Mouse (Mus musculus) limb, embryonic 12.5 days (tissue): ENCODE results near the gene Vmn2r27. TPM values are rescaled to one million over a fixed set of nuclear protein-coding genes. Genes with fewer than 3 reads are reported as not detected.
A peak's percentile ranks its signal among the peaks of the same experiment; 100 is the strongest.

Experiments
- ATAC-seq: fragments of 200-750 bp; cut with Nextera tagmentation; 2 replicates; pipeline ENCODE4 v1.8.0; 2017; ENCODE audit warnings: low read depth, moderate TSS enrichment; ENCODE audit not compliant: insufficient number of reproducible peaks, insufficient read depth, low FRiP score, low TSS enrichment
- H3K27ac ChIP-seq: fragments of 300-500 bp; sonication (generic); 2 replicates; pipeline ENCODE4 v1.5.1; 2016; ENCODE audit warnings: mild to moderate bottlenecking, moderate library complexity
- H3K27me3 ChIP-seq: fragments of 300-500 bp; sonication (generic); 2 replicates; pipeline ENCODE4 v1.6.1; 2016; ENCODE audit warnings: mild to moderate bottlenecking, moderate library complexity
- H3K36me3 ChIP-seq: fragments of 300-500 bp; sonication (generic); 2 replicates; pipeline ENCODE4 v1.6.1; 2016; ENCODE audit warnings: mild to moderate bottlenecking, moderate library complexity
- H3K4me1 ChIP-seq: fragments of 300-500 bp; sonication (generic); replicated peaks from 2 replicates; pipeline ENCODE4 v1.6.1; 2016
- H3K4me2 ChIP-seq: fragments of 300-500 bp; sonication (generic); 2 replicates; pipeline ENCODE4 v1.6.1; 2016; ENCODE audit warnings: mild to moderate bottlenecking, moderate library complexity
- H3K4me3 ChIP-seq: fragments of 300-500 bp; sonication (generic); replicated peaks from 2 replicates; pipeline ENCODE4 v1.5.1; 2016; ENCODE audit warnings: mild to moderate bottlenecking
- H3K9ac ChIP-seq: fragments of 300-500 bp; sonication (generic); replicated peaks from 2 replicates; pipeline ENCODE4 v1.6.1; 2016; ENCODE audit warnings: mild to moderate bottlenecking, moderate library complexity
- H3K9me3 ChIP-seq: fragments of 300-500 bp; sonication (generic); 2 replicates; pipeline ENCODE4 v1.6.1; 2016; ENCODE audit warnings: mild to moderate bottlenecking, moderate library complexity
- WGBS: fragments of 180-500 bp; shearing (Covaris S2); methylation state at CpG from one replicate; pipeline ENCODE4 v1.1.7; 2016; 5-methylcytosine and 5-hydroxymethylcytosine counted together
- polyA plus RNA-seq: library from polyadenylated mRNA; unstranded; fragments of >200 nt; fragmentation: Nextera tagmentation; extraction: Ambion mirVana; gene quantifications from 2 replicates; pipeline ENCODE4 v1.2.1, GENCODE M21; 2016

Gene Vmn2r27
- polyA plus RNA-seq, result not detected in 2 replicates

DNA sequence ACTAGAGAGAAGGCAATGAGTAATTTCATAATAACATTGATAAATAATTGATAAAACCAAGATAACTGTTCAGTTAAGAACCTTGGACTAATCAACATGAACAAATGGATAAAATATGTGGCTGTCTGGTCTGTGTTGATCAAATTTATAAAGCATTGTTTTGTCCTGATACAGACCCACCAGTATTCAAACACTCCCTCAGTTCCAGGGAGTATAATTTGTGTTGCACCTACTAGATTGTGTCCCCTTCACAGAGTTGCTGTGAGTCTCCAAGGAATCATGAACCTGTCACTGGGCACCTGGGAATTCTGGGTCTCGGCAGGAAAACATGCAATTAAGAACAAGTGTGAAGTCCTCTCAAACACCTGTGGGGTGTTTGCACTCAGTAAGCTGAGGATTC, at the start of gene Vmn2r27:
TSS of gene Vmn2r27 (minus strand) at position 101 of the 400 bp plus-strand sequence.
- no peak for ATAC-seq
- 66% methylated on average over 1 of the region's 1 CpGs for WGBS
- no peak within 1 kb of the TSS for H3K27ac ChIP-seq
- no peaks in the 10 kb centered on the region for H3K9me3 ChIP-seq
- no peak within 1 kb of the TSS for H3K4me3 ChIP-seq
- no peaks in the 10 kb centered on the region for H3K4me1 ChIP-seq
- H3K4me2 ChIP-seq, result no peak within 1 kb of the TSS
- H3K36me3 ChIP-seq, result no peaks in the 10 kb centered on the region
- no peaks in the 10 kb centered on the region for H3K27me3 ChIP-seq
- H3K9ac ChIP-seq, result no peak within 1 kb of the TSS

DNA sequence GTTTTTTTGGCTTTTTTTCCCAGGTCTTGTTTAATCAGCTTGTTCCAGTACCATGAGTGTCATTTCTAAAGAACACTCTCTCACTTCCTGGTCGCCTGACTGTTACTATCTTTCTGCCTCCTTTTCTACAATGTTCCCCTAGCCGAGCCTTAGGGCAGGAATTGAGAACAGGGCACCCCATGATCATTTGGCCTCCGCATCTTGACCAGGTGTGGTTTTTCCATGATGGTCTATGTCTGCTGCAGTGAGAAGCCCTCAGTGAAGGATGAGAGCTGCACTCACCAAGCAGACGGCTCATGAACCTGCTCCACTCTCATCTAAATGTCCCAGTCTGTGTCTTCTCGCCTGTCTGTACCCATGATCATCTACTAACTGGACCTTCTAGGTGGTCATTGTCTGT, 46.6 kb upstream of the Vmn2r27 start:
- H3K4me3 ChIP-seq, result no peak overlapping the region
- ATAC-seq, result no peak
- H3K27me3 ChIP-seq, result no peaks in the 10 kb centered on the region
- WGBS, result 80% methylated on average over 5 of the region's 5 CpGs
- no peak overlapping the region for H3K4me2 ChIP-seq
- H3K27ac ChIP-seq, result no peak overlapping the region
- H3K9ac ChIP-seq, result no peak overlapping the region
- H3K9me3 ChIP-seq, result no peaks in the 10 kb centered on the region
- no peaks in the 10 kb centered on the region for H3K36me3 ChIP-seq
- no peaks in the 10 kb centered on the region for H3K4me1 ChIP-seq

DNA sequence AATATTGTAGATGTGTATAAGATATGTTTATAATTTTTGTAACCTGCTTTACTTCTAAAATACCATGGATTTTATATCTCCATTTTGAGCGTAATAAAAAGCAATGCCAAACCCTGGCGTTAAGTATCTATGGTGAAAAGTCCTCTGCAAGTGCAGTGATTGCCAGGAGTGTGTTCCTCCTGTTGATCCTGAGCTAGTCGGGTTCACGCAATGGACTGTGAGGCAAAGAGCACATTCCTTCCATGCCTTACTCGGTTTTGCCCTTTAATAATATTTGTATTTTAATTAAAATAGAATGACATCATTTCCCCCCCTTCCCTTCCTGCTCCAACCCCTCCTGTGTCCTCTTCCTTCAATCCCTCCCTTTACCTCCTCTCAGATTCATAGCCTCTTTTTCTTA, 46.0 kb upstream of the Vmn2r27 start:
- Histone ChIP-seq H3K4me1 (no peaks in the 10 kb centered on the region), H3K9ac (no peak overlapping the region), H3K4me3 (no peak overlapping the region), H3K27ac (no peak overlapping the region), H3K27me3 (no peaks in the 10 kb centered on the region), H3K36me3 (no peaks in the 10 kb centered on the region), H3K4me2 (no peak overlapping the region), H3K9me3 (no peaks in the 10 kb centered on the region)
- ATAC-seq, result no peak
- WGBS, result 81% methylated on average over 5 of the region's 5 CpGs

DNA sequence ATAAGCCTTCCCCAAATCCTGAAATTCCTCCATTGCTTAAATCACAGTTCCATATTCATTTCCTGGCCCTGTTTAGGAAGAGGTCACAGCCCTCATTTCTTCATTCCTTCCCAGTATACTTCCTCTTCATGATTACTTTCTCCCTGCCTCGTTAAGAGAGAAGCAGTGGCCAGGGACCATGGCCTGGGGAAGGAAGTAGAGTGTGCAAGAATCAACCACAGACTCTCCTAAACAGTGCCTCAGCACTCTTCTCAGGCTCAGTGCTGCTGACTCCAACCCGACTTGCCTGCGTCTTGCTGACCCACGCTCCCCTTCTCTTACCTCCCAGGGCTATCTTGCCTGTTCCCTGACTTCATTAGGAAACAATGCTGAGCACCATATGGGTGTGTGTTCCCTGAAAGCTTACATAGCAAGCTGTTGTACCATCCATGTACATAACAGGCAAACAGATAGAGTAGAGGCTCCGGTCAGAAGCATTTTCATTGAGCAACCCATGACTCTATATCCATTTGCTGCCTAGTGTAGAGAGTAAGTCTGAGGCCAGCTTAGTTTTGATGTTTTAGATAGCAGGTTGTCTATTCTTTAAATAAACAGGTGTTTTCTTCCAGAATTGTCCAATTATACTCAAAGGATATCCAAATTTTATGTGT, 41.7 kb upstream of the Vmn2r27 start:
- no peak overlapping the region for H3K9ac ChIP-seq
- 67% methylated on average over 5 of the region's 5 CpGs for WGBS

DNA sequence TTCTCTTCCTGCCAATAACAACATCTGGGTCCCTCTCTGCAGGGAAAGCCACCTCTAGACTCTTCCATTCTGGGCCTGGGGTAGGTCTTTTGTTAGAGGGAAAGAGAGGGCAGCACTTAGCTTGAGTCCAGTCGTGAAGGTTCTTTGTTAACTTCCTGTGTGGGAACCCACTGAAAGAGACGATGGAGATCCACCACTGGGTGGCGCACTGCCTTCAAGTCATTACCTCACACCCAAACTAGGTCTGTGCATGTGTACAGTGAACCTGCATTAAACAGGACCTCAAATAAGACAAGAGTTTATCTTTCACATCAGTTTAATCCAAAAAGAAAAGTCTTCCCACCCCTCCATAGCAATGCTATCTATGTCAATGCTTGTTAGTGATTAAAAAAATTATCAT, 31.0 kb upstream of the Vmn2r27 start:
- Histone ChIP-seq H3K9me3 (no peaks in the 10 kb centered on the region), H3K4me1 (no peaks in the 10 kb centered on the region), H3K4me2 (no peak overlapping the region), H3K27ac (no peak overlapping the region), H3K4me3 (no peak overlapping the region), H3K27me3 (no peaks in the 10 kb centered on the region), H3K9ac (no peak overlapping the region), H3K36me3 (no peaks in the 10 kb centered on the region)
- 3% methylated on average over 3 of the region's 3 CpGs for WGBS
- no peak for ATAC-seq

More for the DNA sequence above, 41.7 kb upstream of the Vmn2r27 start:
- H3K4me1 ChIP-seq, result no peaks in the 10 kb centered on the region
- no peak for ATAC-seq
- no peak overlapping the region for H3K4me2 ChIP-seq
- no peaks in the 10 kb centered on the region for H3K9me3 ChIP-seq
- H3K27ac ChIP-seq, result no peak overlapping the region
- H3K36me3 ChIP-seq, result no peaks in the 10 kb centered on the region
- H3K4me3 ChIP-seq, result no peak overlapping the region
- H3K27me3 ChIP-seq, result no peaks in the 10 kb centered on the region

DNA sequence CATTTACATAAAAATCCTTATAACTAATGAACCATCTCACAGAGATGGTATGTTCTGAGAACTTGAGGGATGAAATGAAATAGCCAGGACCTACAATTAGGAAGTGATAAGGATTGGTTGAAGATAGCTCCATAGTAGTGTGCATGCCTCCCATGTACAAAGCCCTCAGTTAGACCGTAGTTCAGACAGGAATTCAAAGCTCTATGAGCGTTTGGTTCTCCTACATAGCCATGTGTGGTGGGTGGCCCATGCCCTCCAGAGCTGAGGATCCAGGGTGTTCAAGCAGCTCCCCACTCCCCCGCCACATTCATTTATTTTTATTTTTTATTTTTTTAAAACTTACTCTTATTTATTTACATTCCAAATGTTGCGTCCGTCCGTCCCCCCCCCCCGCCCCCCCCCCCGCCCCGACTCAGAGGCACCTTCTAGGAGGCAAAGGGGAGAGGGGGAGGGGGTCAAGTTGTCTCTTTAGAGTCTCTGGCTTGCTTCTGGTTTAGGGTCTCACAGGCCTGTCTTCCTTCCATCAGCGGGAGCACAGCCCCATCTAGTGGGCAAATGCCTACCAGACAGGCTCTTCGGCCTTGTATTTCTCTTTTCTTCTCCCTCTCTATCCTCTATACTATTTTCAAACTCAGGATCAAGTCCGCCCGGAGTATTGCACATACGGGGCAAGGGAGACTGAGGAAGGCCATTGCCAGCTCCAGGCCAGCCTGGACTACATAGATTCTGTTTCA, 28.7 kb upstream of the Vmn2r27 start:
- no peak overlapping the region for H3K9ac ChIP-seq
- H3K27me3 ChIP-seq, result no peaks in the 10 kb centered on the region
- H3K4me1 ChIP-seq, result no peaks in the 10 kb centered on the region
- 0 out of 2 replicates have a peak, but pooled peaks have one; percentile 69 for ATAC-seq
- H3K4me3 ChIP-seq, result no peak overlapping the region
- 0 out of 2 replicates have a peak overlapping the region, but pooled peaks have one; percentile 19 for H3K4me2 ChIP-seq
- 30% methylated on average over 9 of the region's 14 CpGs for WGBS
- no peaks in the 10 kb centered on the region for H3K9me3 ChIP-seq
- H3K27ac ChIP-seq, result no peak overlapping the region
- no peaks in the 10 kb centered on the region for H3K36me3 ChIP-seq

DNA sequence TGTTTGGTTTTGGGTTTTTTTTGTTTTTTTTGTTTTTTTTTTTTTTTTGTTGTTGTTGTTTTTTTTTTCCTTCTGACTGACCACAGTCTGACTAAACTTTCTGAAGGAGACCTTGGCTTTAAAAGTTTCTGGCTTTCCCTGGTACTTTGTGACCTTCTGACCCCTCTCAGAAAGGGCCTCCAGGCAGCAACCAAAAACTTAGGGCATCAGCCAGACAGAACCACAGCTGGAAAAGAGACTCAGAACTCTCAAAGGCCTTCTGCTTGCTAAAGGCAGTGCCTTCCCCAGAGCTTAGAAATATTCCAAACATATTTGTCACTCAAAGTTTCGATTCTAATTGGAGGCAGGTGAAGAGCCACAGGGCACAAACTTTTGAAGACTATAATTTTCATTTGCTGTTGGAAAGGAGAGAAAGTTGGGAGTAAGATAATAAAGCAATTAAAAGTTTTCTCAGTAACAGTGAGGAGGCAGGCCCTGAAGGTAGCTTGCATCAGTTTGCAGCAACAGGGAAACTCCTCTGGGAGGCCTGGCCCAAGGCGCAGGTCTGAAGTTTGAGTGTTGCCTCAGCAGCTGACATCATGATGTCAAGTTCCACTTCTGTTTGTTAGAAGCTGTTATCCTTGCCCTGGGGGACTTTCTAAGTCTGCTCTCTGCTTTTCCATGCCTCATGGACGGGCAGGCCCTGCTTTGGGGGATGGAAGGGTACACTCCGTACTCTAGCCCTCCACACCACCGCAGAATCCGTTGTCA, 24.2 kb upstream of the Vmn2r27 start:
- 51% methylated on average over 6 of the region's 6 CpGs for WGBS
- no peaks in the 10 kb centered on the region for H3K27me3 ChIP-seq
- H3K4me3 ChIP-seq, result no peak overlapping the region
- no peak overlapping the region for H3K27ac ChIP-seq
- no peaks in the 10 kb centered on the region for H3K4me1 ChIP-seq
- ATAC-seq, result no peak
- no peaks in the 10 kb centered on the region for H3K9me3 ChIP-seq
- H3K9ac ChIP-seq, result no peak overlapping the region
- H3K4me2 ChIP-seq, result no peak overlapping the region
- H3K36me3 ChIP-seq, result no peaks in the 10 kb centered on the region

DNA sequence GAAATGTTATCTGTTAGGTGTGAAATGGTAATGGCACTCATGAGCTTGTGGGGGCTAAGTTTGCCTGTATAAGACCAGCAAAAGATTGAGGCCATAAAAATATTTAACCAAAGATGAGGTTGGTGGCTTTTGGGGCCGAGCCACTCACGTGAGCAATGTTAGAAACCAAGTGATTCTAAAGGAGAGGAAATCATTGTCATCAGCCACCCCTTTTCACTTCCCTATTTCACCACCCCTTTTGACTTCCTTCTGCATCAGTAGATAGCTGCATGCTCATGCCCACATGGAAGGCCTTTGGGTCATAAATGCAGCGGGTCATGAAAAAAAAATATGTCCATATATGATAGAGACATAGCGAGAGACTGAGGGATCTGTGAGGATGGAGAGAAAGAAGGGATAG, 29.5 kb downstream of the Vmn2r27 start:
- ATAC-seq, result no peak
- H3K36me3 ChIP-seq, result no peaks in the 10 kb centered on the region
- no peaks in the 10 kb centered on the region for H3K9me3 ChIP-seq
- no peak overlapping the region for H3K9ac ChIP-seq
- no peak overlapping the region for H3K4me3 ChIP-seq
- H3K27me3 ChIP-seq, result no peaks in the 10 kb centered on the region
- no peak overlapping the region for H3K4me2 ChIP-seq
- 80% methylated on average over 4 of the region's 4 CpGs for WGBS
- H3K4me1 ChIP-seq, result no peaks in the 10 kb centered on the region
- no peak overlapping the region for H3K27ac ChIP-seq

DNA sequence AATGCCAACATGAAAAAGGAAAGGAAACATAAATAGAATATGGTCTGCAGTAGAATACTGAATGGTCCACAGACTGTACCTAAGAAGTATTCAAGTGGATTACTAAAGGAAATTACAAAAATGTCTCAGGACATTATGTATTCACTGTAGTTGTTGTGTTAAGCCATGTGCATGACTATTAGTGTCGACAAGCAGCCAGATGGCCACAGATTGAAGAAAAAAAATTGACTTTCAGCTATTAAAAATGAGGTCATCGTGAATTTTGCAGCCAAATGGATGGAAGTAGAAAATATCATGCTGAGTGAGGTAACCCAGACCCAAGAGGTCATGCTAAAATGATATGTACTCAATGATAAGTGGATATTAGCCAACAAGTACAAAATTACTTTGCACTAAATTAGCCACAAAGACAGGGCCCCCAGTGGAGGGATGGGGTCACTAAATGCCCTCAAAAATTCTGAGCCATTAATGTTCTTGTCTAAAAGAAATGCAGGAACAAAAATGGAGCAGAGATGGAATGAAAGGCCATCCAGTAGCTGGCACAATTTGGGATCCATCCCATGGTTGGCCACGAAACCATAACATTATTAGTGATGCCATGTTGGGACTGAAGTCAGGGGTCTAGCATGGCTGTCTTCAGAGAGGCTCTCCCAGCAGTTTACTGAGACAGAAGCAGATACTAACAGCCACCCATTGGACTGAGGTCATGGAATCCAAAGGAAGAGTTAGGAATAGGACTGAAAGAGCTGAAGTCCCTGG, 63.0 kb downstream of the Vmn2r27 start:
- ATAC-seq, result no peak

DNA sequence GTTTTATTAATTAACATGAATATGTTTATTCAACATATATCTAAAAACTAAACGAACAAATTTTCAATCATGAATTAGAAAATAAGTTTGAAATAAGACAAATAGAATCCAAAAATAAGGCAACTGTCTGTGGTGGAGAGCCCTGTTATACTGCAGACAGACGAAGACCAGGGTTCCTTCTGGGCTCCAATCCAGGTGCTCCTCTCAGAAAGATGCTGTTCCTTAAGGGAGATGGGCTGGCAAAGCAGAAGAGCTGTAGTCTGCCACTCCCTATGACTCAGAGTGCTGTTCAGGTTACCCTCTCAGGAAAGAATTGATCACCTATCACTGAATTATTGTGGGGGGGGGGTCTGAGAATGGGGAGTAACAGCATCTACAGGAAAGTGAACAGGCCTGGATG, 65.1 kb downstream of the Vmn2r27 start:
- no peak for ATAC-seq
- H3K4me1 ChIP-seq, result no peaks in the 10 kb centered on the region
- H3K27ac ChIP-seq, result no peak overlapping the region
- no peak overlapping the region for H3K9ac ChIP-seq
- no peak overlapping the region for H3K4me3 ChIP-seq
- no peak overlapping the region for H3K4me2 ChIP-seq
- WGBS, result 75% methylated on average over 2 of the region's 2 CpGs
- H3K9me3 ChIP-seq, result no peaks in the 10 kb centered on the region
- H3K36me3 ChIP-seq, result no peaks in the 10 kb centered on the region
- no peaks in the 10 kb centered on the region for H3K27me3 ChIP-seq

More for the DNA sequence above, 63.0 kb downstream of the Vmn2r27 start:
- Histone ChIP-seq H3K4me2 (no peak overlapping the region), H3K4me1 (no peaks in the 10 kb centered on the region), H3K9ac (no peak overlapping the region), H3K9me3 (no peaks in the 10 kb centered on the region), H3K36me3 (no peaks in the 10 kb centered on the region), H3K27me3 (no peaks in the 10 kb centered on the region), H3K4me3 (no peak overlapping the region), H3K27ac (no peak overlapping the region)
- WGBS, result 81% methylated on average over 3 of the region's 3 CpGs

DNA sequence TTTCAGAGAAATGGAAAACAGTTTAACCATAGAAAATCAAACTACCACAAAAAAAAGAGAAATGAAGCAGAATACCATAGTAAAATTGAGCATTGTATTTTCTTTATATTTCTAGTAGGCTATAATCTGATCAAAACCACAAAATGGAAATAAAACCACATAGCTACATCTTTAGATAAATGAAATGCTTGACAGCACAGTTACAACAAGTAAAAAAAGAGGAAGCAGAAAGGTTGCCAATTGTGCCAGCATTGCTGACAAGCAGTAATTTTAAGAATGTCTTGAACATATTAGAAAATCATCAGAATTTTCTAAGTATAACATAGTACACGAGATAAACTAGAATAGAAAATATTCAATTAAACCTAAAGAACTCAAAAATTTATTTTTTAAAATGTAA, 81.8 kb downstream of the Vmn2r27 start:
- no peak for ATAC-seq
- no peaks in the 10 kb centered on the region for H3K36me3 ChIP-seq
- no peak overlapping the region for H3K4me2 ChIP-seq
- no peaks in the 10 kb centered on the region for H3K4me1 ChIP-seq
- H3K4me3 ChIP-seq, result no peak overlapping the region
- H3K27me3 ChIP-seq, result no peaks in the 10 kb centered on the region
- H3K9ac ChIP-seq, result no peak overlapping the region
- H3K9me3 ChIP-seq, result no peaks in the 10 kb centered on the region
- H3K27ac ChIP-seq, result no peak overlapping the region
- WGBS, result 46% methylated on average over 1 of the region's 1 CpGs
